Comparison of ENCODE assay signal across 27 mouse cellular contexts in genomic region chr19:40714700-40715099, GRCm38 (mm10). TPM values are rescaled to one million over a fixed set of nuclear protein-coding genes. Genes with fewer than 3 reads are reported as not detected.
DNase-seq lines count a peak whose midpoint lies in the region; ATAC-seq and TF ChIP-seq lines count a peak whose summit lies in the region.
"Had no signal": no experiment of that assay in that cellular context is flagged by ENCODE, and none has a peak within 500 bp of the region (broad histone marks: within the 10 kb centered on the region; RNA-seq: fewer than 3 reads in every experiment).

No protein-coding gene starts in this region.

- no peak for TF ChIP-seq POLR2A in lung, adult 2 months (IDR thresholded peaks at IDR 0.05; ENCODE audit: borderline replicate concordance, extremely low read depth, low read depth, low read length)

- 33% methylated on average over 5 of the region's 5 CpGs for WGBS in lung, embryonic 14.5 days
- 44% methylated on average over 5 of the region's 5 CpGs for WGBS in lung, adult 2 months
- 15% methylated on average over 5 of the region's 5 CpGs for WGBS in limb, embryonic 13.5 days

- intact Hi-C loops in heart, postnatal 25 days (cut with DNase I): loop anchor here (5.0 kb wide), 1 partner anchor 42 kb away; no protein-coding TSS in a partner anchor

- no peak overlapping the region for H3K9ac ChIP-seq in lung, embryonic 14.5 days
- H3K9ac ChIP-seq in limb, embryonic 13.5 days: no peak overlapping the region
- H3K9ac ChIP-seq: embryonic facial prominence, embryonic 12.5 days; forebrain, embryonic 12.5 days had no signal

- H3K36me3 ChIP-seq in lung, embryonic 14.5 days (ENCODE audit: insufficient read depth): no peaks in the 10 kb centered on the region
- H3K36me3 ChIP-seq in limb, embryonic 13.5 days: no peaks in the 10 kb centered on the region
- H3K36me3 ChIP-seq: embryonic facial prominence, embryonic 12.5 days; forebrain, embryonic 10.5 days; forebrain, embryonic 12.5 days had no signal

- no peaks in the 10 kb centered on the region for H3K27me3 ChIP-seq in lung, embryonic 14.5 days (ENCODE audit: insufficient read depth, low read length)
- peaks cover 5% of the 10 kb centered on the region; the same call in 1 of the 2 replicates for H3K27me3 ChIP-seq in limb, embryonic 13.5 days
- H3K27me3 ChIP-seq: embryonic facial prominence, embryonic 12.5 days; forebrain, embryonic 12.5 days had no signal

- no peak for TF ChIP-seq CTCF in lung, embryonic 14.5 days (IDR thresholded peaks at IDR 0.05; ENCODE audit: low read depth)
- TF ChIP-seq CTCF in lung, adult 2 months (IDR thresholded peaks at IDR 0.05; ENCODE audit: insufficient read depth, low read length): no peak

- DNase-seq in heart, adult 11 months: peak; percentile 71
- DNase-seq in heart, postnatal 25 days (ENCODE audit: low spot score): no peak
- peak; percentile 51 for DNase-seq in lung, embryonic 14.5 days
- no peak for DNase-seq in lung, postnatal 25 days (ENCODE audit: low spot score)
- peak; percentile 28 for DNase-seq in lung, postnatal 10 days
- DNase-seq in lung, adult 2 months: no peak
- DNase-seq in urinary bladder, adult 18-20 months (ENCODE audit: low spot score in 2 of 2): no peak
- DNase-seq: adrenal gland, adult 2 months; adrenal gland, postnatal 10 days; adrenal gland, postnatal 25 days; cerebellum, adult 11 months; cerebellum, adult 18-20 months; cerebellum, adult 8-10 months; cerebellum, adult 9-11 months; cerebellum, postnatal 14 days; cerebellum, postnatal 36 days; embryo, embryonic 11 days had no signal

- no peak overlapping the region for H3K4me3 ChIP-seq in lung, embryonic 14.5 days (ENCODE audit: low read depth, low read length)
- H3K4me3 ChIP-seq in lung, adult 2 months (replicated peaks; ENCODE audit: extremely low read depth, low read depth, low read length): no peak overlapping the region
- H3K4me3 ChIP-seq in limb, embryonic 13.5 days: no peak overlapping the region
- H3K4me3 ChIP-seq: embryonic facial prominence, embryonic 12.5 days; erythroblast, embryonic 14.5 days; forebrain, embryonic 10.5 days; forebrain, embryonic 12.5 days had no signal

- no peak overlapping the region for H3K4me2 ChIP-seq in lung, embryonic 14.5 days
- H3K4me2 ChIP-seq in limb, embryonic 13.5 days (replicated peaks): no peak overlapping the region
- H3K4me2 ChIP-seq: embryonic facial prominence, embryonic 12.5 days; forebrain, embryonic 12.5 days had no signal

- no peak overlapping the region for H3K27ac ChIP-seq in lung, embryonic 14.5 days (ENCODE audit: low read depth)
- no peak overlapping the region for H3K27ac ChIP-seq in limb, embryonic 13.5 days
- H3K27ac ChIP-seq: embryonic facial prominence, embryonic 12.5 days; forebrain, embryonic 10.5 days; forebrain, embryonic 12.5 days had no signal

- ATAC-seq in lung, embryonic 14.5 days (ENCODE audit: insufficient read depth): no peak
- ATAC-seq in limb, embryonic 13.5 days (ENCODE audit: low FRiP score, low read depth): peak; percentile 53; the same call in 1 of the 2 replicates
- ATAC-seq: forebrain, embryonic 14.5 days; forebrain, embryonic 16.5 days had no signal

- H3K9me3 ChIP-seq in lung, embryonic 14.5 days (ENCODE audit: low read depth, low read length): no peaks in the 10 kb centered on the region
- no peaks in the 10 kb centered on the region for H3K9me3 ChIP-seq in limb, embryonic 13.5 days
- H3K9me3 ChIP-seq: embryonic facial prominence, embryonic 12.5 days; forebrain, embryonic 10.5 days; forebrain, embryonic 12.5 days had no signal

- H3K4me1 ChIP-seq in lung, embryonic 14.5 days (ENCODE audit: insufficient read depth): no peaks in the 10 kb centered on the region
- H3K4me1 ChIP-seq in lung, adult 2 months (ENCODE audit: control insufficient read depth, insufficient read depth, low read length): no peaks in the 10 kb centered on the region; the same call in 1 of the 2 replicates
- peaks cover 13% of the 10 kb centered on the region; the same call in 1 of the 2 replicates for H3K4me1 ChIP-seq in limb, embryonic 13.5 days
- H3K4me1 ChIP-seq: embryonic facial prominence, embryonic 12.5 days; forebrain, embryonic 10.5 days; forebrain, embryonic 12.5 days had no signal

RNA-seq across cellular contexts. Expression of gene Cc2d2b, which starts 33.9 kb away (rescaled TPM):
- total RNA-seq in heart, postnatal 25 days (2021): not detected
- polyA plus RNA-seq in lung, embryonic 14.5 days (2014; fragmentation: Nextera tagmentation; extraction: Ambion mirVana): not detected in 2 replicates
- 0.02 TPM in 1 of 2 replicates, not detected in the other for polyA plus RNA-seq in lung, adult 2 months (2012; rRNA removed)
- 0.22 and 0.25 TPM in 2 replicates for polyA plus RNA-seq in limb, embryonic 13.5 days (2015; fragmentation: Nextera tagmentation; extraction: Ambion mirVana)
- total RNA-seq: adrenal gland, adult 2 months; MEL had no signal
- polyA plus RNA-seq: adrenal gland, adult 2 months; C2C12; embryonic facial prominence, embryonic 14.5 days; erythroblast, embryonic 14.5 days had no signal

Comparison
In these comparisons a context has a peak if more than half of its experiments do, and no peak if none do; other contexts are left out.
1. DNase-seq: peak in heart, adult 11 months (single experiment), lung, embryonic 14.5 days (single experiment) and lung, postnatal 10 days (single experiment); none in heart, postnatal 25 days (single experiment), lung, postnatal 25 days (single experiment), lung, adult 2 months (single experiment) and urinary bladder, adult 18-20 months (0 of 2).